Mouse (Mus musculus) yolk sac, embryonic 10.5 days (tissue): ENCODE results near the gene Nup62.
A peak's percentile ranks its signal among the peaks of the same experiment; 100 is the strongest.

ENCODE experiments used
- DNase-seq: peaks from one replicate; pipeline ENCODE4 v3.0.0-alpha.2; 2017; ENCODE audit warnings: low spot score

The Nup62 gene

GRCm38 (mm10) chr7:44819391-44819790 lies 3.5 kb downstream of the Nup62 start:
- DNase-seq, result no peak

DNA sequence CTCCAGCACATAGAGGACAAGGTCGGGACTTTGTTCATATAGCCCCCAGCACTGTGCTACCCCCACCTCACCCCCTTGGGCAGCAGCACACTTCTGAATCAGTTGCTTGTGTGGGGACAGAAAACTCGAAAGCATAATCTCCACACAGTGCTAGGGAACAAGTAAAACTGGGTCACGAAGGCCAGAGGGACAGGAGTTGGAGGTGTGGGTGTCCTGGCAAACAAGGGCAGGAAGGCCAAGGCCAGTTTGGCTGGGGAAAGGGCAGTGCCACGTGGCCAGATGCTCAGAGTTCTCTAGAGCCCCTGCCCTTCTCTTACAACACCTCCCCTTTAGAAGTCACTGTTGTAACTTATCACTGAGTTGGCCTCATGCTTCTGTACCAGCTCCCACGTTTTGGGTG lies 4.0 kb downstream of the Nup62 start:
- DNase-seq, result no peak

DNA sequence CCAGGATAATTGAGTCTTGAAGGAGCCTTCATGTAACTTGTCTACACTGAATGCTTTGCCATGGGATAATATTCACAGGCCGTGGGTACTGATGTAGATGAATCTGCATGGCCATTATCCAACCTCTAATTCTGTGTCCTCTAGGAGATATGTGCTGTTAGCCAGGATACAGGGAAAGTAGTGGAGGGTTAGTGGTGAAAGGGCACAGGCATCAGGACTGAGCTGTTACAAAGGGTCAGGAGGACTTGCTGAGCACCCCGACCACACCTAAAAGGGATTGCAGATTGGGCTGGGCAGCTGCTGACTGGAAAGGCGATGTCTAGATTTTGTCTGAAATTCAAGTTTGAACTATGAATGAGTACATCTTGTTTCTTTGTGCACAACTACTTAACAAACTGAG lies 4.6 kb downstream of the Nup62 start:
- no peak for DNase-seq

DNA sequence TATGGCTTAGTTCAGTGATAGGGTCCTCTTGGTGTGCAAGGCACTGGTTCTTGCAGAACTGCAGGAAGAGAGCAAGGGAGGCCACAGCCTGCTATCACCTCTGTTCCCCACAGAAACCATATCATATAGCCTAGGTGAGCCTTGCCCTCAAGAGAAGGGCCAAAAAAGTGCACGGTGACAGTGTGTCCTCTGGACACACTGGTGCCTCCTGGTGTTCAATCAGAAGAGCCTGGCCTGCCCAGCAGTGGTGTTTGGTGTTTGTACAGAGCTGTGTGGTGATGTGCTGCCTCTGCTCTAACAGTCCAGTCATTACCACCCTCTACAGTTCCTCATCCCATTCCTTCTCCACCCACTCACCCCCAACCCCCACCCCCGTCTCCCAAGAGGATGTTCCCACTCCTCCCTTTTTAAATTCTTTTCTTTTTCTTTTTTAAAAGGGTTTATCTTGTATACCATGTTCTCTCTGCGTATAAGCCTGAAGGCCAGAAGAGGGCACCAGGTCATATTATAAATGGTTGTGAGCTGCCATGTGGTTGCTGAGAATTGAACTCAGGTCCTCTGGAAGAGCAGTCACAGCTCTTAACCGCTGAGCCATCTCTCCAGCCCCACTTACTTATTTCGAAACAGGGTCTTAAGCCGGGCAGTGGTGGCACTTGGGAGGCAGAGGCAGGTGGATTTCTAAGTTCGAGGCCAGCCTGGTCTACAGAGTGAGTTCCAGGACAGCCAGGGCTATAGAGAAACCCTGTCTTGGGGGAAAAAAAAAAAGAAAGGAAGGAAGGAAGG lies 6.0 kb downstream of the Nup62 start:
- DNase-seq, result no peak

GRCm38 (mm10) chr7:44823409-44823808 lies 7.5 kb downstream of the Nup62 start:
- no peak for DNase-seq

DNA sequence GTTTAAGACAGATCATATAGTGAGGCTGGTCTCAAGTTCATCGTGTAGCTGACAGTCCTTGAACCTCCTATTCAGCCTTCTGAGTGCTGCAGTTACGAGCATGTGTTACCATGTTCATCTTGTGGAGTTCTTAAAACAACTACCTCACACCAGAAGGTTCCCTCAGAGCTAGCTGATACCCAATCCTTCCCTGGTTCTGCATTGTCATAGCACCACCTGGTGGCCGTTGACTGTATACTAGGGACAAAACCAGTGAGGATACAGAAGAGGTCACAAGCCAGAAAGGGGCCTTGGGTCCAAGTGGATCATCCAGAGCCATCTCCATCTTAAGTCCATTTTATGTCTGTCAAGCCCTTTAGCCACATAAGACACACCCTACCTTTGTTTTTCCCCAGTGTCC lies 9.0 kb downstream of the Nup62 start:
- DNase-seq, result peak; percentile 49

DNA sequence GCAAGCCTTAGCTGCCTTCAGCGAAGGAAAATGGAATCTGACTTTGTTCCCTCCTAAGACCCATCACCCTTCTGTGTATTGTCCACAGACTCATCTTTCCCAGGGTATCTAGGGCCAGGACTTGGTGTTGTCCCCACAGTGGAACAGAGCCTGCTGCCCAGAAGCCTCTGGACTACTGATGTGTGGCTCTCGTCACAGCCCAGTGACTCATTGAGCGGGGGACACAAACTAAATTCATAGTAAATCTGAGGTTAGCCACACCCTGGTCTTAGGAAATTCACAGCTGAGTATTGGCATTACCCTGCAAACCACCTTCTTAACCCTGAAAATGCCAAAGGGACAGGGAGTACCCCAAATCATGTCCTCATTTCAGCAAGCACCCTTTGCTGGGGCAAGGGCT lies 10.9 kb downstream of the Nup62 start:
- no peak for DNase-seq

- DNase-seq, result no peak
Observed at GRCm38 (mm10) chr7:44828706-44829105, 12.8 kb downstream of the Nup62 start.

- DNase-seq, result no peak
Observed at GRCm38 (mm10) chr7:44832763-44833162, 16.9 kb downstream of the Nup62 start.

DNA sequence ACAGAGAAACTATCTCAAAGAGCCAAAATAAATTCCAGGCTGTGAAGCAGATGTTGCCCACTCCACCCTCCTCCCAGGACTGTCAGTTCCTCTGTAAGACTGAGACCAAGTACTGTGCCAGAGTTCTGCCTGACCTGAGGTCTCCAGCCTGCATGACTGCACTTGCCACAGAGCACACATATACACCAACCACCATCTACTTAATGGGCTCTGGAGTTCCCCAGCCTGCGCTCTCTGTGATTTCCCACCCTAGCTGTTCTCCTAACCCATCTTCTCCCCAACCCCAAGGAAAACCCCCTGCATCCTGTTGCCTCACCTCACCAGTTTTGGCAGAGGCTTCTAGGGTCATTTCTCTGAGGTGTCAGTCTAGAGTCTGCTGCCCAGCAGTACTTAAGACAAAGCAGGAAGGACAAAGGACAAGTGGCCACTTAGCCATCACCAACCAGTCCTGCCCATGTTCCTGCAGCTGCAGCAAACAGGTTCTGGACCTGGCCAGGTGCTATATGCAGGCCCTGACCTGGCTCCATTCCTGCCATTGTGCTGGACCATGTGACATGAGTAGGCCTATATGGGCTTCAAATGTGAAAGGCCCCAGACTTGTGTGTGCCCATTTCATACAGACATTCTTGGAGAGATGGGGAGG lies 19.6 kb downstream of the Nup62 start:
- DNase-seq, result no peak

DNA sequence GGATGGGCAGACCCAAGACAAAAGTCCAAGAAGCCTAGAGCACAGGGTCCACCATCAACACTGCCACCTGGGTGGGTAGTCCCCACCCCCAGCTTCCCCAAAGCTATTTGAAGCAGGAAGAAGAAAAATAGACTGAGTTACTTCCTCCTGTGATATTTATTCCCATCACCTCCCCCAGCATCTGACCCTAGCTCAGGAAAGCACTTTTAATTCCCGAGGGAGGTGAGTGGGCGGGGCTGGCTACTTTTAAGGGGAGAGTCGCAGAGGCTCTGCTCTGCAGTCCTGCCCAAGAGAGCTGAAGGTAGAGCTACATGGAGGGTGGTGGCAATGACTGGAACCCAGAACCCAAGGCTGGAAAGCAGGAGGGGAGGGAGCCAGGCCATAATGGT lies 20.1 kb downstream of the Nup62 start:
- DNase-seq, result no peak

DNA sequence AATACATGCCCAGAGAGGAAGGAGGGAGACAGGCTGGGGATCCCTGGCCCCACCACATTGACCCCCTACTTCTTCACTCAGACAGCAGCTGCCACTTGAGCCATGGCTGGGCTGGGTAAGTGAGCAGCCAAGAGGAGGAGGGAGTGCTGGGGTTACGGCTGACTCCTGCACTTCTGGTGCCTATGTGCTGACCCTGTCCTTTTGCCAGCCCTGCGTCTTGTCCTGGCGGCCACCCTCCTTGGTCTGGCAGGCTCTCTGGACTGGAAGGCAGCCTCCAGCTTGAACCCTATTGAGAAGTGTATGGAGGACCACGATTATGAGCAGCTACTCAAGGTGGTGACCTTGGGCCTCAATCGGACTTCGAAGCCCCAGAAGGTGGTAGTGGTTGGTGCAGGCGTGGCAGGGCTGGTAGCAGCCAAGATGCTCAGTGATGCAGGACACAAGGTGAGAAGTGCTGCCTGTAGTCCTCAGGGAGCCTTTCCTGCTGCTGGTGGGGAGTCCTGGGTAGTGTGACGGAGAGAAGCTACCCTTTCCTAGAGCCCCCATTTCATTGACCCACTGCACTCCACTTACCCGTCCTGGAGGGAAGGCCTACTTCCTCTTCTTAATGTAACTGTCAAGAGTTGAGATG lies 20.6 kb downstream of the Nup62 start:
- no peak for DNase-seq

- DNase-seq, result no peak
Observed at GRCm38 (mm10) chr7:44838073-44838472, 22.2 kb downstream of the Nup62 start.

DNA sequence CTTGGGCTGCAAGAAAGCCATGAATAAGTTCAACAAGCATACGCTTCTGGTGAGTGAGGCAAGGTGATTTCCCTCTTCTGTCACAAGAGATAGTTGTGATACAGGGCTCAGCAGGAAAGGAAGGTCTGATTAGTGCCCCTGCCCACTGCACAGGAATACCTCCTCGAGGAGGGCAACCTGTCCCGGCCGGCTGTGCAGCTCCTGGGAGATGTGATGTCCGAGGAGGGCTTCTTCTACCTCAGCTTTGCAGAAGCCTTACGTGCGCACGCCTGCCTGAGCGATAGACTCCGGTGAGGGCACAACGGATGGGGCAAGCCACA lies 23.2 kb downstream of the Nup62 start:
- DNase-seq, result no peak

GRCm38 (mm10) chr7:44839491-44840191 lies 23.8 kb downstream of the Nup62 start:
- DNase-seq, result peak; percentile 43

- no peak for DNase-seq
Observed at GRCm38 (mm10) chr7:44840426-44840825, 24.5 kb downstream of the Nup62 start.

- no peak for DNase-seq
Observed at GRCm38 (mm10) chr7:44841825-44842463, 26.1 kb downstream of the Nup62 start.

GRCm38 (mm10) chr7:44845006-44845405 lies 29.1 kb downstream of the Nup62 start:
- DNase-seq, result no peak

DNA sequence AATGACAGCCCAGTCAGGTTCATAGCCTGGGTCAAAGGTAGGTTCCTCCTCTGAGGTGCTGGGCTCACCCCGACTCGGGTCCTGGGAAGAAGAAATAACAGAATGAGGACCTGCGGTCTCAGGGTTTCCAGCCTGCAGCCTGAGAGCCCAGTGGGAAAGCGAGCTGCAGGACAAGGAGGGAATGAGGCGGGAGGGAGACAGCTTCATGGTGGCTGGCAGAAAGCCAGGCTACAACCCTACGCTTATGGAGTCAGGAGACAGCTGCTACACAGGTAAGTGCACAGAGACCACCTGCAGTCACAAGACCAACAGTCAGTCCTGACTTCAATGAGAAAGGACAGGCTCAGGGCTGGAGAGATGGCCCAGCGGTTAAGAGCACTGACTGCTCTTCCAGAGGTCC lies 30.9 kb downstream of the Nup62 start:
- DNase-seq, result no peak

GRCm38 (mm10) chr7:44847772-44848171 lies 31.9 kb downstream of the Nup62 start:
- DNase-seq, result no peak

DNA sequence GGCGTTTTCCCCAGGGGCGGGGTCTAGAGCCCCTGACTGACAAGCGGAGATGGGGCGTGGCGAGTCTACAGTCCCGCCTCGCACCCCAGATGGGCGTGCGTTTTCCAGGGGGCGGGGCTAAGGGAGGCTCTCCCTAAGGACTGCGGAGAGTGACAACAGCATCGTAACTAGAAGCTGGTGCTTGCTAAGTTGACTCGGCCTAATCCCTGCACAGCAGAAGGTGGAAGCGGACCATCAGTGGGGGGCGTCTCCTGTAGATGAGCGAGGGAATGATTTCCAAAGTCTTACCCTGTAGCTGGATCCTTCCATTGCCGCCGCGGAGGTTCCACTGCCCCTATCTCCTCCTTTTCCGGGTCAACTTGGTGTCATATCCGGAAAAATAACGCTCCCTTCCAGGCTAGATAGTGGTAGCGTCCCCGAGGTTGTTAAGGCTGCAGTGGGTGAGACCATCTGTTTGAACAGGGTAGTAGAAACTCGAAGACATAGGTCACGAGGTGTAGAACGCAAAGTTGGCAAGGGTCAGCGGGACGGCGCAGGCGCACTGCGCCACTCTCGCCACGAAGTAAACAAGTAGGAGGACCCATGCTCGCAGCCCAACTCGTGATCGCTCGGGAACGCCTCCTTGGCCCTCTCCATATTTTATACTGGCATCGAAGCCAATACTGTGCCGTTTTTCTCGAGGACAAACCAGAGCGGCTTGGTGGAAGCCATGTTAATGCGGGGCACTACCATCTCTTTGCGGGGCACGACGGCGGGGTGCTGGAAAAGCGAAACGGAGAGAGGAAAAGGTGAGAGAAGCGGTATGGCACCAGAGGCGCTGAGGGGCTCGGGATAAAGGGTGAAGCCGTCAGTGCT lies 32.9 kb downstream of the Nup62 start, which contains the start of the genes Akt1s1 and Tbc1d17:
Gene Akt1s1, plus strand, starts transcription at position 431 of the 855 bp plus-strand sequence.
Gene Tbc1d17, minus strand, starts transcription at position 519 of the 855 bp plus-strand sequence.
- DNase-seq, result peak; percentile 99
